ENCODE assay signal across 8 mouse cellular contexts in the genomic region with DNA sequence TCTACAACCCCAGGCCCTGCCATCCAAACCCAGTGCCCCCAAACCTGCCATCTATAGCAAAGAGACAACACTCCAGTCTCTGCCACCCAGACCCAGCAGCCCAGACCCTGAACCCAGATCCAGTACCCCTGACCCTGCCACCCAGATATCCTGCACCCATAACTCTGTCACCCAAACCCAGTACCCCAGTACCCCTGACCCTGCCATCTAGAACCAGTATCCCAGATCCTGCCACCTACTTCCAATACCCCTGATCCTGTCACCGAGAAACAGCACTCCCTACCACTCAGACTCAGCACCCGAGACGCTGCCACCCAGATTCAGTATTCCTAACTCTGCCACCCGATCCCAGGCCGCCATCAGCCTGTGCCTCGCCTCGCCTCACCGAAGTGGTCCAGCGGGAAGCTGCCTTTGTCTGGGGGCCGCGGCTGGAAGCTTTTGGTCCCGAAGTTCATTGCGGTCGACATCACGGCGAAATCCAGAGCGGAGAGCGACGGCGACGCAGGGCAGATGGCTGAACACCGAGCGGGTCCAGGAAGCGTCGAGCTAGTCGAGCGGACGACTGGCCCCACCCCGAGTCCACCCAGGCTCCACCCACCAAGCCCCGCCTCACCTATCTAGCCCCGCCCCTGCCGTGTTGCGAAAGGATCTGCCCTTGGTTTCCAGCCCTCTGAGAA. TPM values are rescaled to one million over a fixed set of nuclear protein-coding genes. Genes with fewer than 3 reads are reported as not detected.
A peak's percentile ranks its signal among the peaks of the same experiment; 100 is the strongest.
DNase-seq lines count a peak whose midpoint lies in the region; ATAC-seq lines count a peak whose summit lies in the region.

No protein-coding gene starts in this region.

- H3K4me1 ChIP-seq in heart, embryonic 15.5 days (replicated peaks), result peaks cover 19% of the 10 kb centered on the region
- peaks cover 45% of the 10 kb centered on the region for H3K4me1 ChIP-seq in liver, embryonic 15.5 days (replicated peaks)
- H3K4me1 ChIP-seq in neural tube, embryonic 12.5 days, result peaks cover 14% of the 10 kb centered on the region

- H3K27ac ChIP-seq in heart, embryonic 15.5 days, result peak overlapping the region; percentile 75
- peak overlapping the region; percentile 85 for H3K27ac ChIP-seq in liver, embryonic 15.5 days (replicated peaks)
- 0 out of 2 replicates have a peak overlapping the region, but pooled peaks have one; percentile 53 for H3K27ac ChIP-seq in neural tube, embryonic 12.5 days

- under 1% methylated on average over 33 of the region's 33 CpGs for WGBS in heart, embryonic 15.5 days
- under 1% methylated on average over 33 of the region's 33 CpGs for WGBS in liver, embryonic 15.5 days (ENCODE audit: insufficient replicate concordance)
- WGBS in neural tube, embryonic 12.5 days, result under 1% methylated on average over 33 of the region's 33 CpGs

- peak overlapping the region; percentile 90 for H3K9ac ChIP-seq in heart, embryonic 15.5 days
- peak overlapping the region; percentile 94 for H3K9ac ChIP-seq in liver, embryonic 15.5 days
- peak overlapping the region; percentile 85 for H3K9ac ChIP-seq in neural tube, embryonic 12.5 days

- ATAC-seq in CD4-positive, CD25-positive, alpha-beta regulatory T cell, adult 4 months, result peak; percentile 94
- peak; percentile 90 for ATAC-seq in heart, embryonic 15.5 days (replicated peaks; ENCODE audit: insufficient number of reproducible peaks, insufficient read depth, low FRiP score, low read depth)
- ATAC-seq in liver, embryonic 15.5 days (ENCODE audit: insufficient read depth), result peak; percentile 86
- ATAC-seq in neural tube, embryonic 12.5 days (ENCODE audit: low FRiP score, low read depth), result peak; percentile 91

- no peaks in the 10 kb centered on the region for H3K9me3 ChIP-seq in heart, embryonic 15.5 days (replicated peaks)
- H3K9me3 ChIP-seq in liver, embryonic 15.5 days (replicated peaks), result no peaks in the 10 kb centered on the region
- no peaks in the 10 kb centered on the region for H3K9me3 ChIP-seq in neural tube, embryonic 12.5 days

- H3K36me3 ChIP-seq in heart, embryonic 15.5 days, result peaks cover 27% of the 10 kb centered on the region
- H3K36me3 ChIP-seq in liver, embryonic 15.5 days (replicated peaks), result peaks cover 30% of the 10 kb centered on the region
- H3K36me3 ChIP-seq in neural tube, embryonic 12.5 days, result peaks cover 27% of the 10 kb centered on the region

- H3K4me3 ChIP-seq in heart, embryonic 15.5 days, result peak overlapping the region; percentile 80
- peak overlapping the region; percentile 87 for H3K4me3 ChIP-seq in liver, embryonic 15.5 days (replicated peaks)
- peak overlapping the region; percentile 79 for H3K4me3 ChIP-seq in neural tube, embryonic 12.5 days

- DNase-seq in c-Kit-negative CD71-positive TER-119-positive erythroid progenitor cells, embryonic 14.5 days (ENCODE audit: low read depth, low spot score), result peak; percentile 87
- DNase-seq in fibroblast of lung, adult 2 months (ENCODE audit: low read depth), result peak; percentile 77
- DNase-seq in kidney, postnatal 25 days, result peak; percentile 97 to 98
- peak; percentile 88 for DNase-seq in telencephalon, adult 2 months (ENCODE audit: low read depth, low spot score)

- 0 out of 2 replicates have a peak, but pooled peaks cover 2% of the 10 kb centered on the region for H3K27me3 ChIP-seq in heart, embryonic 15.5 days
- no peaks in the 10 kb centered on the region for H3K27me3 ChIP-seq in liver, embryonic 15.5 days
- no peaks in the 10 kb centered on the region; the same call in 1 of the 2 replicates for H3K27me3 ChIP-seq in neural tube, embryonic 12.5 days (replicated peaks)

- H3K4me2 ChIP-seq in heart, embryonic 15.5 days, result peak overlapping the region; percentile 90
- H3K4me2 ChIP-seq in liver, embryonic 15.5 days, result peak overlapping the region; percentile 91
- H3K4me2 ChIP-seq in neural tube, embryonic 12.5 days (replicated peaks), result peak overlapping the region; percentile 88

RNA-seq across cellular contexts. Expression of gene Cox19, which starts 6.4 kb away (rescaled TPM):
- polyA plus RNA-seq in CD4-positive, CD25-positive, alpha-beta regulatory T cell, adult 4 months (2017; shearing (Covaris generic)), result 10 to 100 TPM; 49.9 to 52.2 TPM
- polyA plus RNA-seq in heart, embryonic 15.5 days (2015; fragmentation: Nextera tagmentation; extraction: Ambion mirVana), result 69.7 and 77.3 TPM in 2 replicates
- polyA plus RNA-seq in liver, embryonic 15.5 days (2015; fragmentation: Nextera tagmentation; extraction: Ambion mirVana), result 44.3 and 49.3 TPM in 2 replicates
- 124 and 127 TPM in 2 replicates for polyA plus RNA-seq in neural tube, embryonic 12.5 days (2016; fragmentation: Nextera tagmentation; extraction: Ambion mirVana)

RNA-seq across cellular contexts. Expression of gene Cyp2w1, which starts 7.6 kb away (rescaled TPM):
- not detected for polyA plus RNA-seq in CD4-positive, CD25-positive, alpha-beta regulatory T cell, adult 4 months (2017; shearing (Covaris generic))
- polyA plus RNA-seq in heart, embryonic 15.5 days (2015; fragmentation: Nextera tagmentation; extraction: Ambion mirVana), result 0.47 TPM in 1 of 2 replicates, not detected in the other
- not detected in 2 replicates for polyA plus RNA-seq in liver, embryonic 15.5 days (2015; fragmentation: Nextera tagmentation; extraction: Ambion mirVana)
- 0.13 TPM in 1 of 2 replicates, not detected in the other for polyA plus RNA-seq in neural tube, embryonic 12.5 days (2016; fragmentation: Nextera tagmentation; extraction: Ambion mirVana)

RNA-seq across cellular contexts. Expression of gene Adap1, which starts 19.4 kb away (rescaled TPM):
- 1 to 10 TPM; 4.8 to 6.0 TPM for polyA plus RNA-seq in CD4-positive, CD25-positive, alpha-beta regulatory T cell, adult 4 months (2017; shearing (Covaris generic))
- polyA plus RNA-seq in heart, embryonic 15.5 days (2015; fragmentation: Nextera tagmentation; extraction: Ambion mirVana), result 1.9 and 3.1 TPM in 2 replicates
- polyA plus RNA-seq in liver, embryonic 15.5 days (2015; fragmentation: Nextera tagmentation; extraction: Ambion mirVana), result 4.3 and 5.2 TPM in 2 replicates
- 25.0 and 31.7 TPM in 2 replicates for polyA plus RNA-seq in neural tube, embryonic 12.5 days (2016; fragmentation: Nextera tagmentation; extraction: Ambion mirVana)

RNA-seq across cellular contexts. Expression of gene Gpr146, which starts 32.7 kb away (rescaled TPM):
- 10 to 100 TPM in 1 of 2 experiments, 1 to 10 TPM in 1; 8.1 to 11.3 TPM for polyA plus RNA-seq in CD4-positive, CD25-positive, alpha-beta regulatory T cell, adult 4 months (2017; shearing (Covaris generic))
- 14.0 and 14.7 TPM in 2 replicates for polyA plus RNA-seq in heart, embryonic 15.5 days (2015; fragmentation: Nextera tagmentation; extraction: Ambion mirVana)
- polyA plus RNA-seq in liver, embryonic 15.5 days (2015; fragmentation: Nextera tagmentation; extraction: Ambion mirVana), result 25.0 and 26.4 TPM in 2 replicates
- 1.9 and 2.3 TPM in 2 replicates for polyA plus RNA-seq in neural tube, embryonic 12.5 days (2016; fragmentation: Nextera tagmentation; extraction: Ambion mirVana)

Comparison
In these comparisons a context has a peak if more than half of its experiments do, and no peak if none do; other contexts are left out.
1. Peak in every context shown above with its lines: DNase-seq, ATAC-seq, H3K4me3 ChIP-seq and H3K27ac ChIP-seq.